Mouse (Mus musculus) CD4-positive, CD25-positive, alpha-beta regulatory T cell, adult 4 months (primary cell): ENCODE measurements around the gene Plekha6. TPM values are rescaled to one million over a fixed set of nuclear protein-coding genes. Genes with fewer than 3 reads are reported as not detected.

Experiments used
- ATAC-seq: one replicate; pipeline ENCODE4 v1.8.0; 2017
- polyA plus RNA-seq, 2 experiments: library from polyadenylated mRNA; unstranded; fragments of 100-300 nt; shearing (Covaris generic); gene quantifications; one replicate each; pipeline ENCODE4 v1.2.1; 2017

Gene Plekha6
- polyA plus RNA-seq, 2 experiments from 2014 or later, result not detected

- ATAC-seq, result no peak
Observed at GRCm38 (mm10) chr1:133250761-133251160, 86.8 kb downstream of the Plekha6 start.

GRCm38 (mm10) chr1:133251625-133252034 is 87.6 kb downstream of the Plekha6 start:
- ATAC-seq, result no peak

- no peak for ATAC-seq
Observed at GRCm38 (mm10) chr1:133252251-133252650, 88.2 kb downstream of the Plekha6 start.

- no peak for ATAC-seq
Observed at GRCm38 (mm10) chr1:133252801-133253531, 89.0 kb downstream of the Plekha6 start.

- no peak for ATAC-seq
Observed at GRCm38 (mm10) chr1:133253532-133253866, 89.5 kb downstream of the Plekha6 start.

- no peak for ATAC-seq
Observed at GRCm38 (mm10) chr1:133254226-133254625, 90.2 kb downstream of the Plekha6 start.

GRCm38 (mm10) chr1:133254856-133255764 is 91.1 kb downstream of the Plekha6 start:
- ATAC-seq, result no peak

- ATAC-seq, result no peak
Observed at GRCm38 (mm10) chr1:133255776-133256175, 91.8 kb downstream of the Plekha6 start.

GRCm38 (mm10) chr1:133256347-133256746 is 92.3 kb downstream of the Plekha6 start:
- ATAC-seq, result no peak

GRCm38 (mm10) chr1:133258694-133259093 is 94.7 kb downstream of the Plekha6 start:
- no peak for ATAC-seq

GRCm38 (mm10) chr1:133262628-133263027 is 98.6 kb downstream of the Plekha6 start:
- ATAC-seq, result no peak

GRCm38 (mm10) chr1:133263134-133263533 is 99.1 kb downstream of the Plekha6 start:
- ATAC-seq, result no peak

- ATAC-seq, result no peak
Observed at GRCm38 (mm10) chr1:133264367-133264766, 100.4 kb downstream of the Plekha6 start.

- no peak for ATAC-seq
Observed at GRCm38 (mm10) chr1:133265114-133265766, 101.2 kb downstream of the Plekha6 start.

GRCm38 (mm10) chr1:133267094-133267493 is 103.1 kb downstream of the Plekha6 start:
- no peak for ATAC-seq

- no peak for ATAC-seq
Observed at GRCm38 (mm10) chr1:133267813-133268492, 103.9 kb downstream of the Plekha6 start.

- no peak for ATAC-seq
Observed at GRCm38 (mm10) chr1:133268503-133268902, 104.5 kb downstream of the Plekha6 start.

- ATAC-seq, result no peak
Observed at GRCm38 (mm10) chr1:133270336-133270735, 106.3 kb downstream of the Plekha6 start.

GRCm38 (mm10) chr1:133274163-133274562 is 110.2 kb downstream of the Plekha6 start:
- no peak for ATAC-seq

- ATAC-seq, result no peak
Observed at GRCm38 (mm10) chr1:133276983-133277382, 113.0 kb downstream of the Plekha6 start.

- no peak for ATAC-seq
Observed at GRCm38 (mm10) chr1:133278539-133278938, 114.5 kb downstream of the Plekha6 start.

- ATAC-seq, result no peak
Observed at GRCm38 (mm10) chr1:133278946-133279631, 115.1 kb downstream of the Plekha6 start.
